Mouse (Mus musculus) lung, adult 2 months (tissue): ENCODE results near the gene Rbms3.

Source experiments
- CTCF ChIP-seq: fragments of 200-500 bp; IDR thresholded peaks from 2 replicates; pipeline ENCODE4 v1.5.1; 2011; ENCODE audit warnings: mild to moderate bottlenecking, low read length, control low read depth; ENCODE audit not compliant: insufficient read depth
- POLR2A ChIP-seq: fragments of 200-500 bp; IDR thresholded peaks from 2 replicates; pipeline ENCODE4 v1.6.1; 2011; ENCODE audit warnings: low read depth, mild to moderate bottlenecking, control low read depth, low read length, borderline replicate concordance; ENCODE audit errors: extremely low read depth

GRCm38 (mm10) chr9:117419874-117420485 is 209.7 kb downstream of the Rbms3 start:
- TF ChIP-seq CTCF (no peak), POLR2A (no peak)
